Mouse (Mus musculus): ENCODE results near the gene Igtp.
"Not testable (repeated sequence)": the region's sequence is repeated elsewhere in the genome, so short reads cannot be mapped to it uniquely, and the experiment has no call there.

- TF ChIP-seq CTCF, EP300 (IDR thresholded peaks at IDR 0.05; ENCODE audit: low read depth): not testable (repeated sequence)
Observed at GRCm38 (mm10) chr11:58179986-58180385, 19.4 kb upstream of the Igtp start.
